Mouse (Mus musculus) yolk sac, embryonic 10.5 days (tissue): Measurements from ENCODE around the gene Nhp2.
A peak's percentile ranks its signal among the peaks of the same experiment; 100 is the strongest.

Experiments
- DNase-seq: peaks from one replicate; pipeline ENCODE4 v3.0.0-alpha.2; 2017; ENCODE audit warnings: low spot score

The Nhp2 gene

DNA sequence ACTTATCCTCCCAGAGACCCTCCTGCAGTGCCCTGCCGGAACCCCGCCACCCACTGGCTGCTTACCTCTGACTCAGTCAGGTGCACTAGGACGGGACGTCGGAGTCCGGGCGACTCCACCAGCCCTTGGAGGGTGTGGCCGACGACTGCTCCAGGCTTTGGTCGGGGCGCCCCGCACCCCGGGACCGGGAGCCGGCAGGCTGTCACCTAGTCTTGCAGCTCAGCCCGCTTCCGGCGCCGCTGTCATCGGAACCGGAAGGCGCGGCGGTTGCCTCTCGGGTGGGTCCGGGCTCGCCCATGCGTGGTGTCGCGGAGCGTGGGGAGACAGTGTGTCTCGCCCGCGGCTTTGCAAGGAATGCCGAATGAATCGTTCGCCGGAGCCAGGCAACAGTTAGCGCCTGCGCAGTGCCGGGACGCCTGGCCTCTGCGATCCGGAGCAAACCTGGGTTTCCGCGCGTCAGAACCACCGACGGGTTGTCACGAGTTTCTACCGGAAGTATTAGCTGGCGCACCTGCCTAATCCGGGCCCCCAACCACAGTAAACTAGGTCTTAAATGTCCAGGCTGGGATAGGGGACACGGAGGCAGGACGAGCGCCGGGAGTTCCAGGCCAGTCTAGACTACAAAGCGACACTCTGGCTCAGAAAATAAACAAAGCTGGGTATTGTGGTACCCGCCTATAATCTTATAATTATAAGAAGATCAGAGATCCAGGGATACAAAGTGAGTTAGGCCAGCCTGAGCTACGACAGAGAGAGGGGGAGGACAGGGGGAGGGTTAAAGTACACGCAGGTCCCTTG, 16.2 kb downstream of the Nhp2 start, which contains the start of gene Rmnd5b:
TSS of gene Rmnd5b (minus strand) at position 372 of the 798 bp plus-strand sequence.
- peak; percentile 87 for DNase-seq

DNA sequence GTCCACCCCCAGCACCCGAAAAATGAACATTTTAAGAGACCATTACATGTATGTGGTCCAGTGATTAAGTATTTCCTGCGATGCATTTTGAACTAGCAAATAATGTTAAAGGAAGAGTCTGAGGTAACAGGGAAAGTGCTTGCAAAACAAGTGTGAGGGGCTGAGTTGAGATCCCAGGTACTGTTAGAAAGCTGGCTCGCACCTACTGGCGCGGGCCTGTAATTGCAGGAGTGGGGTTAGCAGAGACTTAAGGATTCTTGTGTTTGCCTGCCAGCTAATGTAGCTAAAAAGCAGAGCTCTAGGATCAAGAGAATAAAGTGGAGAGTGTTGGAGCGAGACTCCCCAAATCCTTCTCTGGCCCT, 16.8 kb downstream of the Nhp2 start:
- DNase-seq: peak; percentile 77

DNA sequence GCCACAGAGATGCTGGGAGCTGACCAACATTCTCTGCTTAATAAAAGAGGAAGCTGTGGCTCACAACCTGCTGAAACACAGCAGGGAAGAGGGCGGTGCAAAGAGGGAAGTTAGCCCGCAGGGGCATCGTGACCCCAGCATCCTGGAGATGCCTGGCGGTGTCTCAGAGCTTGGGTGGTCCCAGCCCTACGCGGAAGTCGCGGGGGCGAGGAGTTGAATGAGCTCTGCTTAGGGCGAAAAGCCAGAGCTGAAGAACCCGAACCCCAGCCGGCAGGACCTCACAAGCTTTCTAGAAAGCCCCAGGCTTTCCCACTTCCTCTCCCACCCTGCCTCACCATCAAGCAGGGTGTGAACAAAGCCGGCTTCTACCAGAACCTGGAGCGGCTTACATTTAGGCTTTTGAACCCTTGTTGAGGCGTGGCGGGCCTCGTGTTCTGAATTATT, 18.5 kb downstream of the Nhp2 start:
- DNase-seq: peak; percentile 36

DNA sequence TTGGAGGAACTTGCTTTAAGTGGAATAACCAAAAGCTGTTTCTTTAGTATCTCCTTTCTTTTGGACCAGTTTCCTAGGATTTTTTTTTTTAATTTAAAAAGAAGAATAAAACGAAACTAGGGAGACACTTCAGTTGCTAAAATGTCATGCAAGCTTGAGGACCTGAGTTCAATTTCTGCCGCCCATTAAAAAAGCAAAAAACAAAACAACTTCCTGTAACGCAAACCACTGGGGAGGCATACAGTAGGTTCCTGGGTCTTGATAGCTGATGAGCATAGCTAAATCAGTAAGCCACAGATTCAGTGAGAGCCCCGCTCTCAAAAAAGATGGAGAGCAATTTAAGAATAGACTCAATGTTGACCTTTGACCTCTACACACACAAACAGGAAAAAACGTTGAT, 19.0 kb downstream of the Nhp2 start:
- no peak for DNase-seq

GRCm38 (mm10) chr11:51640748-51641147, 21.2 kb downstream of the Nhp2 start:
- no peak for DNase-seq

GRCm38 (mm10) chr11:51643202-51643601, 23.7 kb downstream of the Nhp2 start:
- DNase-seq: no peak

DNA sequence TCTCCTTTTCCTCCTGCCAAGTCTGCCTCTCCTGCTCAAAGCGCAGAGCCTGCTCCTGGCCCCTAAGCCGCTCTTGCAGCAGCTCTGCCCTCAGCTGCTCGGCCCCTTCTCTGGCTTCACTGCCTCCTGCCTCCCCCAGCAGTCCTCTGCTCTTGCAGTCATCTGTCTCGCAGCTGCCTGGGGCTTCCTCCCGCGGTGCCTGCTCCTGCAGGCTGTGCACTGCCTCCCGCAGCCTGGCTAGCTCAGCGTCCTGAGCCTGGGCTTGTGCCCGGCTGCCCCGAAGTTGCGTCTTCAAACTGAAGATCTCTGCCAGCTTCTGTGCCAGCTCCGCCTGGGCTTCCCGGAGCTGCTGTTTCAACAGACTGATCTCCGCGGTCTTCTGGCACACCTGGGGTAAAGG, 24.2 kb downstream of the Nhp2 start:
- no peak for DNase-seq

- no peak for DNase-seq
Measured at GRCm38 (mm10) chr11:51644217-51644616, 24.7 kb downstream of the Nhp2 start.

GRCm38 (mm10) chr11:51645293-51645692, 25.8 kb downstream of the Nhp2 start:
- DNase-seq: no peak

- DNase-seq: no peak
Measured at GRCm38 (mm10) chr11:51646245-51646644, 26.7 kb downstream of the Nhp2 start.

DNA sequence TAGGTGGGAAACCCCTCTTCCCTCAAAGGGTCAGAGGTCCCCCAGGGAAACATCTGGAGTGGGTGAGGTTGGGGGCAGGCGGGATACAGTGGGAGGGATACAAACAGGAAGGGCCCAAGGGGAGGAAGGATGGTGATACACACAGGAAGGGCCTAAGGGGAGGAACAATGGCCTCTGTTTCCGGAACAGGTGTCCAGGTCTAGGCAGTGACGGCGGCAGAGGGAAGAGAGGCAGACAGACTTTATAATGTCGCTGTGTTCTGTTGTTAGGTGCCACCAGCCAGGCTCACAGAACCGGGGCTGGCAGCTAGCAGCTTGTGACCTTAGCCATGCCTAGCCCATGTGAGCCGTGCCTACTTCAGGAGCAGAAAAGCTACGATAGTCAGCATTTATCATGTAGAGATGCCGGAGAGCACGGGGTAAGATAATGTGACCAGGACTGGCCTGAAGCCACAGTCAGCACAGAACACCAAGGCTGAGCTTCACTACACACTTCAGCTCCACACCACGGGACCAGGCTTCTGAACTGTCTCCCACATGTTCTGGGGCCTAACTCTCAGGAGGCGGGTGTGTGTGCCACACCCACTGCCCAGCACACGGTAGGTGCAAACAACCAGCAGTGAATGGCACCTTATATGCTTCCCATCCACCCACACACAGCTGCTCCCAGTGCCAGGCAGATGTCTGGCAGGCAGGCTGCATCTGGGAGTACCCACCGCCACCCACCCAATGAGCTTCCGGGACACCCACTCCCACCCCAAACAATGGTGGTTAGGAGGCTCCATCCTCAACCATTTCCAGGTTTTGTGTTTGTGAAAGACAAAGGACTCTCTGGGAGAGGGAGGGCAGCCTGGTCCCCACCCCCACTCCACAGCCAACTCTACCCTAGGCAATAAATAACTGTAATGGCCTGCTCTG, 27.5 kb downstream of the Nhp2 start:
- peak; percentile 22 for DNase-seq

DNA sequence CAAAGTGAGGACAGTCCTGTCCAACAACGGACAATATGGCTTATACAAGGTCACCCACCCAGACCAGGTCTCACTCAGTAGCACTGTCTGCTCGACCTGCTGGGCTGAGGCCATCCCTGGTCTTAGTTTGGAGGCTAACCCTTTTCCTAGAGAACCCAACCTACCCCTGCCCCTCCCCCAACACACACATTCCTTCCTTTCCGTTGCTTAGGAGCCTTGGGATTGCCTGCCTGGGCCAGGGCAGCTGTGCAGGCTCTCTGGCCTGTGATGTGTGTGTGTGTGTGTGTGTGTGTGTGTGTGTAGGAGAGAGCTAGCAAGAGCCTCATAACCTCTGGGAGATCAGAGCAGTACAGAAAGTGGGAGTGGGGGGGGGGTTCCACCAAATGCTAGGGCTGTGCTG, 29.0 kb downstream of the Nhp2 start:
- DNase-seq: peak; percentile 53

DNA sequence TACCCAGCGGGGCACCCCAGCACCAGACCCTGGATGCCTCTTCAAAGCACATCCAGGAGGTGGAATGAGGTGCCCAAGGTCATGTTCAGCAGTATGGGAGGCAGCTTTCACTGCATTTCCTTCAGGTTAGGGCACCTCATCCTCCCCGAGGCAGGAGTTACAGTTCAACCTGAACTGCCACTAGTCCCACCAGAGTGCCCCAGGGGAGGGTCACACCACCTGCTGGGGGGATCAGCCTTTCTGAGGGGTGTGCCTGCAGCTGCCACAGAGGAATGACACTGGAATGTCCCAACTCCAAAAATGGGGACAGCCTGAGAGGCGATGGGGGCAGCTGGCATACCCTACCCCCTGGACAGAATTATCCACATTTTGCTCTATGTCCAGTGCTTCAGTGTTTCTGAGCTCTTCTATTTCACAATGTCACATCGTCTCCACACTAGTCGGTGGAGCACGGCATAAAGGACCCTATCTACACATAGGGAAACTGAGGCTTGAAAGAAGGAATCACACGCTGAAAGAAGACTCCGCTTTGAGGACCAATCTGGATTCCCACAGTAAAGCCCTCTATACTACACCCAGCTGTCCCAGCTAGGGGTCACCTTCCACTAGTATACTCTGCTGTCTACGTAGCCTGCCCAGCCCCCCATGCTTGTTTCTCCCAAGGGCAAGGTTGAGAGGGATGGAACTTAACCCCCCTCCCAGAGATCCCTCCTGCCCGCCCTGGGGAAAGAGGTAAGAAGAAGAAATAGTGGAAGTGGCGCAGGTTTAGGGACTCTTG, 29.8 kb downstream of the Nhp2 start:
- no peak for DNase-seq

DNA sequence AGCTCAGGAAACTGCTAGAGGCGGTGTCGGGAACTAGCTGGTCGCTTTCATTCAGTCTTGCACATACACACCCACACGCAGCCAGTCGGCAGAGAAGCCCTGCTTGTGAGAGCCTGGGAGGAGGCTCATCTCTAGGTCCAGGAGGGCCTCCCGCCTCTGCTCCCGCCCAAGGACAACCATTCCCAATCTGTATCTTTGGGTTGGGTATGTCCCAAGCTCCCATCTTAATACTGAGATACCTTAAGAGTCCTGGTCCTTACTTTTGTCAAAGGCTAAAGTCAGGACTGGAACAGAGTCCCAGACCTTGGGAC, 30.3 kb downstream of the Nhp2 start:
- no peak for DNase-seq

GRCm38 (mm10) chr11:51650261-51650660, 30.7 kb downstream of the Nhp2 start:
- DNase-seq: peak; percentile 15

GRCm38 (mm10) chr11:51650691-51651515, 31.4 kb downstream of the Nhp2 start, which contains the start of the genes N4bp3 and D930048N14Rik:
N4bp3 (minus strand) TSS chr11:51650842.
D930048N14Rik (plus strand) TSS chr11:51650954.
- peak; percentile 80 for DNase-seq

DNA sequence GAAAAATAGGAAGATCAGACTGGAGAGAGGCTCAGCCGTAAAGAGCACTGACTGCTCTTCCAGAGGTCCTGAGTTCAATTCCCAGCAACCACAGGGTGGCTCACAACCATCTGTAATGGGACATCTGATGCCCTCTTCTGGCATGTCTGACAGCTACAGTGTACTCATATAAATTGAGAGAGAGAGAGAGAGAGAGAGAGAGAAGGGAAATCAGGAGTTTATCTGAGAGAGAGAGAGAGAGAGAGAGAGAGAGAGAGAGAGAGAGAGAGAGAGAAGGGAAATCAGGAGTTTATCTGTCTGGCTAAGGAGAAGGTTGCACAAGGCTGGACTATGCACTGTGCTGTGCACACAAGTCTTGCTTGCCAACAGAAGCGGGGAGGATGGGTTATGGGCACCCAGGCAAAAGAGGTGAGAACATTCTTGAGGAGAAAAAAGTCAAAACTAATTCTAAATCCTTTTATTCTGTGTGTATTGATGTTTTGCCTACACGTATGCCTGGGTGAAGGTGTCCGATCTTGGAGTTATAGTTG, 33.4 kb downstream of the Nhp2 start:
- peak; percentile 43 for DNase-seq

DNA sequence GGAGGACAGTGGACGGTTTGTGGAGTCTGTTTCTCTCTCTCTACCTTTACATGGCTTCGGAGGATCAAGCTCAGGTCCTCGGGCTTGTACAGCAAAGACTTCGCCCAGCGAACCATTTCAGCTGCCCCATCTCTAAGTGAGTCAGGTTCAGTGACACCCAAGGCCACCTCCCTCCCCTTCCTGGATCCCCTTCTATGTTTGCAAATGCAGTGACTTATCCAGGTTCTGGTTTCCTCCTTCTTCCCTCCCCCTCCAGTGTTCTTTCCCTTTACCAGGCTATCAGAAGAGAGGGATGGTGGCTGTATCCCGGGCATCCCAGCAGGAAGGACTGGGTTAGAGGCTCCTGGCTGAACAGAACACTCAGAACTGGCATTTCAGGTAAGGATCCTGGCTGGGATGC, 34.2 kb downstream of the Nhp2 start:
- no peak for DNase-seq

DNA sequence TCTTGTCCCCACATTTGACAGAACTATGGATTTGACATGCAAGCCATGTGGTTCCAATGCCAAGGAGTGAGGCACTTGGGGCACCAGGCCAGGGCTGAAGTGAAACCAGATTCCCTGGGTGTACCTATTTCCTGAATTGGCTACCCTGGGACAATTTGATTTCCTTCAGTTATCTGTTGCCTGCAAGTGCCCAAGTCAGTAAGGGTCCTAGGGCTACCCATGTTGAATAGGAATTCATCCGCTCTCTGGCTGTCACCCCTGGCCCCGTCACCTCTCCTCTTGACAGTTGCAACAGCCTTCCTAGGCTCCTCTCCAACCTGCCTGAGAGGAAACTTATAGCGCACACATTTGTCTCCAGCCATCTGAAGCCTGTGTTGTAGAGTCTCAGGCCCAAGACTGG, 35.4 kb downstream of the Nhp2 start:
- DNase-seq: no peak

DNA sequence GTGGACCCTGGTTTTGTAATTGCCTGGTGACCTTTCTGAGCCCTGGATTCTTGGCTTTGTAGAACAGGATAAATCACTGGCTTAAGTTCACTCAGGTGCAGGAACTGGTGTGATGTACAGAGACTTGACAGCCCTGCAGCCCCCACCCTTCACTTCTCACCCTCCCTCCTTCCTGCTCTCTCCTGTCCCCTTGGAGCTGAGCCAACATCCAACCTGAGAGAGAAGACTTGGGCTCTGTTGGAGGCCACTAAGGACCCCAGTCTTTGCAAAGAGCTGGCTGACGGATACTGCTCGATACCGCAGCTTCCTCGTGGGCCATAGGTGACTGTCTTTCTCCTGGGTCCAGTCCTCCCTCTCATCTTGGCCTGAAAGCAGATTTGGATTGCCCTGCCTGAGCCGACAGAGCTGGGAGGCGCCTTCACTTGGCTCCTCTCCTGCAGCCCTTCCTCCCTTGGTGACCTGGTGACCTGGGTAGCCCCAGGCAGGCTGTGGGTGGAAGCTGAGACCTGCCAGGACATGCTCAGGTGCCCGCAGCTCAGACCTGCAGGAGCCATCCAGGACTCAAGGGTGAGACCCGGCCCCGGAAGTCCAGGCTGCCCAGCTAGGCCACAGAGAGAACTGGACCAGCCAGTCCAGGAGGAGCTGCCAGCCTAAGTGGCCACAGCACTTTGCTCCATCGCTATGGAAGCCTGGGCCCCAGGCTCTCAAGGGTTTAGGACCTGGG, 37.4 kb downstream of the Nhp2 start:
- DNase-seq: no peak
